Mouse (Mus musculus): ENCODE data around the gene Stx6. TPM values are rescaled to one million over a fixed set of nuclear protein-coding genes. Genes with fewer than 3 reads are reported as not detected.

Stx6 gene
- 79.6 TPM for polyA plus RNA-seq (2017; shearing (Covaris generic))

GRCm38 (mm10) chr1:155158141-155158969, at the start of gene Stx6:
TSS of gene Stx6 (plus strand) at chr1:155158715.

GRCm38 (mm10) chr1:155146572-155146980, 11.9 kb upstream of the Stx6 start, which contains the start of gene Mr1:
TSS of gene Mr1 (minus strand) at chr1:155146814.

DNA sequence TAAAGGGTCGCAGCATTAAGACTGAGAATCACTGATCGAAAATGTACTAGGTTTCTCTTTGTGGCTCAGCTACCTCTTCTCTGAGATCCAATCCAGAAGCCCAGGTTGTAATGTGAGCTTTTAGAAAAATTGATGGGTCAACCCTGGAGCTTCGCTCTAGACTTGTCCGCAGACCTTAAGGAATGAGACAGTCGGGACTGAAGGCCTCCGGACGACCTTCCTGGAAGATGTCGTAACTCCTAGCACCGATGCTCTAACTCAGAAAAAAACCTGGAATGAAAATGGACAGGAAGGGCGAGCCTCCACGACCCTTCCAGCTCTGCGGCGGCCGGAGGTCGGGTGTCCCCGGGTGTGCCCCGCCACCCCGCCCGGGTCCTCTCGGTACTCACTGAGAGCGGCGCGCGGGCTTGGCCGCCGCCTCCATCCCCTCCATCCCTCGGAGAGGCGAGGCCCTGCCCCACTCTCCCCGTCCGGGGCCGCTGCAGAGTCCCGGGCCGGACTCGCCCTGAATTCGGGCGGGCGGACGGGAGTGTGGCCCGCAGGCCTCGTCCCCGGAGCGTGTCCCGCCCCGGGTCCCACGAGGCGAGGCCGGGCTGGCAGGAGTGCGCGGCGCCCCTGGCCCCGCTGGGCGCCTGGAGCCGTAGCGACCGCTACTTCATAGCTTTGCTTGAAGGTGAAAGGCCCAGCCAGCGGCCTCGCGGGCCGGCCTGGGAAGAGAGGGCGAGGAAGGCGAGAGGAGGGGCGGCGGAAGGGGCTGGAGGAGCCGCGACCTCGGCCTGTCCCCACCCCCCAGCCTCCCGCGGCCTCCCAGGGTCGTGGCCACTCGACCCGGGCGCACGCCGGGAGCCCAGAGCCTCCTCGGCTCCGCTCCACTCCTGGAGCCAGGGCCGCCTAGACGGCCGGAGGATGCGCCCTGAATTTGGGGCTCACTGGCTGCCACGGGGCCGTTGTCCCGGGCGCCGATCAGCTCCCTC, 85.6 kb downstream of the Stx6 start, which contains the start of gene BC034090:
Gene BC034090 (minus strand): TSS at position 648 of the 974 bp plus-strand sequence.

Other genes with a start within 250 kb of the Stx6 start
- 14.3 TPM for gene Ier5, start 59.1 kb upstream of the Stx6 start, polyA plus RNA-seq (2017; shearing (Covaris generic))
- 30.7 TPM for gene Mr1, start 11.9 kb upstream of the Stx6 start, polyA plus RNA-seq (2017; shearing (Covaris generic))
- gene BC034090, start 85.7 kb downstream of the Stx6 start, polyA plus RNA-seq (2017; shearing (Covaris generic)): 2.1 TPM